Mouse (Mus musculus): ENCODE data around the gene AC124108.1. TPM values are rescaled to one million over a fixed set of nuclear protein-coding genes. Genes with fewer than 3 reads are reported as not detected.

AC124108.1 gene
- polyA plus RNA-seq, 1 experiment: not detected

DNA sequence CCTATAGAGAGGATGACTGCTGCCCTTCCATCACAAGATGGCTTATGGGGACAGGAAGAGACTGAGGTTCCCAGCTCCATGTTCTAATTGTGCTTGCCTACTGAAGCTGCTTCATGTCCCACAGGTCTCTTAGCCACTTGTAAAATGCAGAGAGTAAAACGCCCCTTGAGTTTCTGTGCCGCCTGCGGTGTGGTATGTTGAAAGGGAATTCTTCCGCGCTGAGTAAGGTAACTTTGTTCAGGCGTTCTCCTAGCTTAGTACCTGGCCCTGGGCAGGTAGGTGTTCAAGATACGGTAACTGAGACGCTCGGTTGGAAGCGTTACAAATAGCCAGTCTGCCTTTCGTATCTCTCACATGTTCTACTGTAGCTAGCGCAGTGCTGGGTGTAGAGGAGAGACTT, 20.4 kb downstream of the AC124108.1 start:
- Histone ChIP-seq H3K36me3 (ENCODE audit: control insufficient read depth, insufficient read depth, low read length) (no peaks in the 10 kb centered on the region), H3K27ac (ENCODE audit: insufficient read depth, low read depth, low read length) (no peak overlapping the region), H3K4me1 (ENCODE audit: control insufficient read depth, insufficient read depth, low read length) (no peaks in the 10 kb centered on the region), H3K4me3 (ENCODE audit: insufficient read depth, low read depth, low read length) (no peak overlapping the region), H3K27me3 (replicated peaks; ENCODE audit: control insufficient read depth, insufficient read depth, low read length) (no peaks in the 10 kb centered on the region)
- DNase-seq: no peak
- 53% methylated on average over 12 of the region's 12 CpGs for WGBS
- TF ChIP-seq CTCF (conservative IDR thresholded peaks at IDR 0.05; ENCODE audit: insufficient read depth, insufficient read length, low read depth, low read length) (no peak), POLR2A (IDR thresholded peaks at IDR 0.05; ENCODE audit: low read depth, low read length) (no peak)

DNA sequence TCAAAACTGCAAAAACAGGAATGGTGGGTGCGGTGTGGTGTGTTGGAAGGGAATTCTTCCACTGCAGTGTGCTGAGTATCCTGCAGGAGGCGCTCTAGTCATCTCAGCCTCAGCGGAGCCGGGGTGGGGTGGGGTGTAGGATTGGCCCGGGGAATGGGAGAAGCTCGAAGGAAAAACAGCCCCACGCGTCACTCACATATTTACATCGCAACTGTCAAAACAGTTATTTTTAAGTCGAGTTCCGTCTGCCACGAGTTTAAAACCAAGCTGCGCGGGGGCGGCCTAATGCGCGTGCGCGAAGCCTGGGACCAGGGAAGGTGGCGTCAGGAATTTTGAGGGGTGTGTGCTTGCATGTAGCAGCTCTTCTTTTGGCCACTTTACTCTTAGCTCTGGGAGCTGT, 21.0 kb downstream of the AC124108.1 start:
- Histone ChIP-seq H3K36me3 (ENCODE audit: control insufficient read depth, insufficient read depth, low read length) (no peaks in the 10 kb centered on the region), H3K27me3 (replicated peaks; ENCODE audit: control insufficient read depth, insufficient read depth, low read length) (no peaks in the 10 kb centered on the region), H3K4me3 (ENCODE audit: insufficient read depth, low read depth, low read length) (peak overlapping the region; percentile 6; the same call in 1 of the 2 replicates), H3K4me1 (ENCODE audit: control insufficient read depth, insufficient read depth, low read length) (no peaks in the 10 kb centered on the region), H3K27ac (ENCODE audit: insufficient read depth, low read depth, low read length) (no peak overlapping the region)
- peak; percentile 69 for TF ChIP-seq CTCF (conservative IDR thresholded peaks at IDR 0.05; ENCODE audit: insufficient read depth, insufficient read length, low read depth, low read length)
- no peak for TF ChIP-seq POLR2A (IDR thresholded peaks at IDR 0.05; ENCODE audit: low read depth, low read length)
- peak; percentile 41 for DNase-seq
- 7% methylated on average over 20 of the region's 20 CpGs for WGBS

DNA sequence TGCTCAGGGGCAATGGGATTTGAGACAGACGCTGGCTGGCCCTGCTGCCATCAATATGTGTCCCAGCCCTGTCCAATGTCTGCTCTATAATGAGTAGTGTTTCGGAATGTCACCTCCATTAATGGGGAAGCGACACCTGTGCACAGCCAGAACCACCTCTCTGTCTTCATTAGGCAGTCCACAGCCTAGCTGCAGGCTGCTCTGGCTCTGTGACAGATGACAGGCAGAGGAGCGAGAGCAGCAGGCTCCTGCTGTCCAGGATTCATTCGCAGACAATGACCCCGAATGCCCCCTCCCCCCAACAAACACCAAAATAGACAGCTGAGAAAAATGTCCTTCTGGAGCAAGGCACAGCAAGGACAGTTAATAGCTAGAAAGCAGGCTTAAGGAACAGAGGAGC, 21.8 kb downstream of the AC124108.1 start:
- DNase-seq: no peak
- WGBS: 55% methylated on average over 6 of the region's 6 CpGs
- no peak overlapping the region for H3K4me3 ChIP-seq (ENCODE audit: insufficient read depth, low read depth, low read length)
- H3K27ac ChIP-seq (ENCODE audit: insufficient read depth, low read depth, low read length): no peak overlapping the region
- TF ChIP-seq POLR2A (IDR thresholded peaks at IDR 0.05; ENCODE audit: low read depth, low read length) (no peak), CTCF (conservative IDR thresholded peaks at IDR 0.05; ENCODE audit: insufficient read depth, insufficient read length, low read depth, low read length) (no peak)
- H3K4me1 ChIP-seq (ENCODE audit: control insufficient read depth, insufficient read depth, low read length): no peaks in the 10 kb centered on the region
- no peaks in the 10 kb centered on the region for H3K27me3 ChIP-seq (replicated peaks; ENCODE audit: control insufficient read depth, insufficient read depth, low read length)
- no peaks in the 10 kb centered on the region for H3K36me3 ChIP-seq (ENCODE audit: control insufficient read depth, insufficient read depth, low read length)

DNA sequence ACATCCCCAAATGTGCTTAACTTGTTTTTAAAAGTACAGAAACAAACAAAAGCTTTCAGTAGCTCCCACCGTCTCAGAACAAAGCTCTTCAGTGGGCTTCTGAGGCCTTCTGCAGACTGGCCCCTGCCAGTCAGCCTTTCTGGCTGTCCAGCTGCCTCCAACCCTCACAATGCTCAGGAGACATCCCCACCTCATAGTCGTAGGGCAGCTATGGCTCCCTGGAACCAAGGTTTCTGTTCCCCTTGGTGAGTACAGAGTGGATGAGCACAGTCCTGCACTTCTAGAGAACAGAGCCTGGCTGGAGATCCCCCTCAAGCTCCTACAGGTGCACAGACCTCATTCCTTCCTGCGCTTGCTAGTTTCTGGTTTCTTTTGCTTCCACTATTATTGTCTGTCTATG, 25.0 kb downstream of the AC124108.1 start:
- whole genome bisulfite sequencing: 71% methylated on average over 3 of the region's 3 CpGs
- Histone ChIP-seq H3K27ac (ENCODE audit: insufficient read depth, low read depth, low read length) (no peak overlapping the region), H3K36me3 (ENCODE audit: control insufficient read depth, insufficient read depth, low read length) (no peaks in the 10 kb centered on the region), H3K4me3 (ENCODE audit: insufficient read depth, low read depth, low read length) (no peak overlapping the region), H3K27me3 (replicated peaks; ENCODE audit: control insufficient read depth, insufficient read depth, low read length) (no peaks in the 10 kb centered on the region), H3K4me1 (ENCODE audit: control insufficient read depth, insufficient read depth, low read length) (no peaks in the 10 kb centered on the region)
- TF ChIP-seq POLR2A (IDR thresholded peaks at IDR 0.05; ENCODE audit: low read depth, low read length) (no peak), CTCF (conservative IDR thresholded peaks at IDR 0.05; ENCODE audit: insufficient read depth, insufficient read length, low read depth, low read length) (no peak)
- DNase-seq: no peak

DNA sequence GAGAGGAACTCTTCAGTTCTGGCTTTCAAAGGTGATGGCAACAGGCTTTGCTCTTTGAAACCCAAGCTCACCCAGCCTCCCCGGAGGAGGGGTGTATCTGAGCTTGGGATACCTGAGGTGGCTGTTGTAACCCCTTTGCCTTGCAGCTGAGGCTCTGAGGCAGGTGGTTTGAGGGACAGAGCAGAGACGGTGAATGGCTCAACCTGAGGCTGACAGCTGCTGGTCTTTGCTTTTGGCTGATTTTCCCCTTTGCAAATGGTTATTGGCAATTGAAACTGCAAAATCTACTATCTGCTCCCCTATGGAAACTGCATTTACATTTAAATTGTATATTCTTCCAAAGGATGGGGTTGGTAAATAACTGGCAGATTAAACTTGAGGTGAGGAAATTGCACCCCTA, 30.4 kb downstream of the AC124108.1 start:
- DNase-seq: no peak
- Histone ChIP-seq H3K4me3 (ENCODE audit: insufficient read depth, low read depth, low read length) (no peak overlapping the region), H3K4me1 (ENCODE audit: control insufficient read depth, insufficient read depth, low read length) (no peaks in the 10 kb centered on the region), H3K36me3 (ENCODE audit: control insufficient read depth, insufficient read depth, low read length) (no peaks in the 10 kb centered on the region), H3K27me3 (replicated peaks; ENCODE audit: control insufficient read depth, insufficient read depth, low read length) (no peaks in the 10 kb centered on the region), H3K27ac (ENCODE audit: insufficient read depth, low read depth, low read length) (no peak overlapping the region)
- WGBS: 53% methylated on average over 2 of the region's 2 CpGs
- TF ChIP-seq POLR2A (IDR thresholded peaks at IDR 0.05; ENCODE audit: low read depth, low read length) (no peak), CTCF (conservative IDR thresholded peaks at IDR 0.05; ENCODE audit: insufficient read depth, insufficient read length, low read depth, low read length) (no peak)

DNA sequence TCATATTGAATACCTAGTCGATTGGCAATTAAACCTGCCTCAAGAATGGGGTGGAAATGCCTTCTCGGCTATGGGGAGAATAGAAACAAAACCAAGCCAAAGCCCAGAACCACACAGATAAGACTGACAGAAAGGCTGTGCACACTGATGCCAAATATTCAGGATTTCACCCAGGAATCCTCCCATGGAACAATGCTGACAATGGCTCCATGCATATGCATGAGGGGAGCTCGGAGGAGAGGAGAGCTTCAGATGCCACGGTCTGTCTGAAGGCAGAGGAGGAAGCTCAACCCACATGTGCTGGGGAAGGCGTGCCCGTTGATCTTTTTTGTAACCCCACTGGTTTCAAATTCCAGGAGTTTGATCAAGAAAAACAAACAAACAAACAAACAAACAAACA, 30.9 kb downstream of the AC124108.1 start:
- H3K27ac ChIP-seq (ENCODE audit: insufficient read depth, low read depth, low read length): no peak overlapping the region
- no peak for DNase-seq
- no peak overlapping the region for H3K4me3 ChIP-seq (ENCODE audit: insufficient read depth, low read depth, low read length)
- H3K4me1 ChIP-seq (ENCODE audit: control insufficient read depth, insufficient read depth, low read length): no peaks in the 10 kb centered on the region
- WGBS: 53% methylated on average over 6 of the region's 6 CpGs
- no peaks in the 10 kb centered on the region for H3K36me3 ChIP-seq (ENCODE audit: control insufficient read depth, insufficient read depth, low read length)
- H3K27me3 ChIP-seq (replicated peaks; ENCODE audit: control insufficient read depth, insufficient read depth, low read length): no peaks in the 10 kb centered on the region
- TF ChIP-seq CTCF (conservative IDR thresholded peaks at IDR 0.05; ENCODE audit: insufficient read depth, insufficient read length, low read depth, low read length) (no peak), POLR2A (IDR thresholded peaks at IDR 0.05; ENCODE audit: low read depth, low read length) (no peak)

DNA sequence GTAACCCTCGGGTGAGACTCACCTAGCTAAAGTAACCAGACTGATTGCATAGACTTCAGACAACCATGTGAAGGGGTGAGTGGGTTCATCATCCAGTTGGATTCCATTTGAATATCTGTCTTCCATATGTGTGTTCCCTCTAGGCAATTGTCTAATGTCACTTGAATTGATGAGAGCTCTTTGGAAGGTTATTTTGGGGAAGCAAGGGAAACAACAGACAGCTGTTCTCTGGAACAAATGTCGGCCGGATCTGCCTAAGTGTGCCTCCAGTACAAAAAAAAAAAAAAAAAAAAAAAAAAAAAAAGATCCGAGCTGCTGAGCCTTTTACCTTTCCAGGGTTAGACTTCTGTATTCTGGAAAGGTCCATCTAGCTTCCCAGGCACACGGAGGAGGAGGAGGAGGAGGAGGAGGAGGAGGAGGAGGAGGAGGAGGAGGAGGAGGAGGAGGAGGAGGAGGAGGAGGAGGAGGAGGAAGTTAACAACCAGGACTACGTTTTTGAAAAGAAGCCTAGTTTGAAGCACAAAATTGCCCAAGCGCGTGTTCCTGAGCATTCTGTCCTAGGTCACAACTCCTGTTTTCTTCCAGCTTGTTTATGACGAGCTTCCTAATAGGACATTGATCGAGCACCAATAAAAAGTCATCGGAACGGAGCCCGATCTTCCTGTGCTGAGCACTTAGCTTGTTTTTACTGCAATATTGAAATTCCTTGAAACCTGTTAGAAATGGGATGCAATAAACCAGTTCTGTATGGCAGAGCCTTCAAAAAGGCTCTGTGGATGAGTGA, 35.2 kb downstream of the AC124108.1 start:
- no peak for DNase-seq
- WGBS: 62% methylated on average over 12 of the region's 13 CpGs
- H3K4me3 ChIP-seq (ENCODE audit: insufficient read depth, low read depth, low read length): no peak overlapping the region
- TF ChIP-seq CTCF (conservative IDR thresholded peaks at IDR 0.05; ENCODE audit: insufficient read depth, insufficient read length, low read depth, low read length): no peak
- TF ChIP-seq POLR2A (IDR thresholded peaks at IDR 0.05; ENCODE audit: low read depth, low read length): no peak
- no peak overlapping the region for H3K27ac ChIP-seq (ENCODE audit: insufficient read depth, low read depth, low read length)
- H3K36me3 ChIP-seq (ENCODE audit: control insufficient read depth, insufficient read depth, low read length): no peaks in the 10 kb centered on the region
- no peaks in the 10 kb centered on the region for H3K27me3 ChIP-seq (replicated peaks; ENCODE audit: control insufficient read depth, insufficient read depth, low read length)
- H3K4me1 ChIP-seq (ENCODE audit: control insufficient read depth, insufficient read depth, low read length): no peaks in the 10 kb centered on the region

Data from kidney, adult 2 months (tissue).